Mouse (Mus musculus): ENCODE measurements around the gene Ube2b. TPM values are rescaled to one million over a fixed set of nuclear protein-coding genes. Genes with fewer than 3 reads are reported as not detected.

Gene Ube2b
- total and polyA plus RNA-seq, 2 experiments from 2014 or later = 261 to 404 TPM

DNA sequence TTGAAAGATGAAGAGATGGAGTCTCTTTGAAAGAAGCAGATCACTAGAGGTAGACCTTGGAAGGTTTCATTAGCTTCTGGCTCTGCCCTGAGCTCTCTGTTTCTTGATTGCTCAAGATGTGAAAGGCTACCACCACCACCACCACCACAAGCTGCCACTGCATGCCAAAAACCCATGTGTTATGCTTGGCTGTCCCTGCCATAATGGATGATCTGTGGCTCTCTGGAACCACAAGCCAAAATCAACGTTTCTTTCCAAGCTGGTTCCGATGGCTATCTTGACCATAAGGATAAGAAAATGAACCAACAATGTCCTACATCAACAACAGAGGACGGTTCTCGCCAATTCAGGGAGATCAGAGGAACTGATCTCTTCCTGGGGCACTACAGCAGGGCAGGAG lies 40.5 kb downstream of the Ube2b start:
- ATAC-seq (ENCODE audit: insufficient read depth, low read depth) = no peak
- H3K9ac ChIP-seq (replicated peaks; ENCODE audit: low read depth, low read length) = no peak overlapping the region
- WGBS = 80% methylated on average over 4 of the region's 4 CpGs
- no peak overlapping the region for H3K4me2 ChIP-seq (ENCODE audit: low read depth, low read length)
- DNase-seq (ENCODE audit: low spot score) = no peak
- no peak overlapping the region for H3K27ac ChIP-seq (ENCODE audit: low read depth)
- no peaks in the 10 kb centered on the region for H3K4me1 ChIP-seq (ENCODE audit: control insufficient read depth, insufficient read depth)
- TF ChIP-seq EP300 (IDR thresholded peaks at IDR 0.05; ENCODE audit: low read depth) (no peak), CTCF (IDR thresholded peaks at IDR 0.05; ENCODE audit: low read depth) (no peak)
- no peaks in the 10 kb centered on the region for H3K36me3 ChIP-seq (replicated peaks; ENCODE audit: control insufficient read depth, insufficient read depth, low read length)
- H3K9me3 ChIP-seq (replicated peaks; ENCODE audit: control insufficient read depth, low read length) = no peaks in the 10 kb centered on the region
- no peak overlapping the region for H3K4me3 ChIP-seq (ENCODE audit: low read depth, low read length)
- peaks cover 4% of the 10 kb centered on the region; the same call in 1 of the 2 replicates for H3K27me3 ChIP-seq (ENCODE audit: control insufficient read depth, insufficient read depth, low read length)

- Histone ChIP-seq H3K9ac (replicated peaks; ENCODE audit: low read depth, low read length) (no peak overlapping the region), H3K27ac (ENCODE audit: low read depth) (no peak overlapping the region), H3K9me3 (replicated peaks; ENCODE audit: control insufficient read depth, low read length) (no peaks in the 10 kb centered on the region), H3K4me1 (ENCODE audit: control insufficient read depth, insufficient read depth) (no peaks in the 10 kb centered on the region), H3K4me2 (ENCODE audit: low read depth, low read length) (no peak overlapping the region), H3K36me3 (replicated peaks; ENCODE audit: control insufficient read depth, insufficient read depth, low read length) (no peaks in the 10 kb centered on the region), H3K4me3 (ENCODE audit: low read depth, low read length) (no peak overlapping the region), H3K27me3 (ENCODE audit: control insufficient read depth, insufficient read depth, low read length) (peaks cover 7% of the 10 kb centered on the region; the same call in 1 of the 2 replicates)
- TF ChIP-seq EP300 (IDR thresholded peaks at IDR 0.05; ENCODE audit: low read depth) = no peak
- TF ChIP-seq CTCF (IDR thresholded peaks at IDR 0.05; ENCODE audit: low read depth) = no peak
- DNase-seq (ENCODE audit: low spot score) (no peak), ATAC-seq (ENCODE audit: insufficient read depth, low read depth) (no peak)
- 78% methylated on average over 5 of the region's 5 CpGs for WGBS
These were observed 41.1 kb downstream of the Ube2b start for GRCm38 (mm10) chr11:51959511-51959910.

- Histone ChIP-seq H3K9ac (replicated peaks; ENCODE audit: low read depth, low read length) (no peak overlapping the region), H3K9me3 (replicated peaks; ENCODE audit: control insufficient read depth, low read length) (no peaks in the 10 kb centered on the region), H3K27ac (ENCODE audit: low read depth) (no peak overlapping the region), H3K4me3 (ENCODE audit: low read depth, low read length) (no peak overlapping the region), H3K27me3 (ENCODE audit: control insufficient read depth, insufficient read depth, low read length) (peaks cover 7% of the 10 kb centered on the region; the same call in 1 of the 2 replicates), H3K4me2 (ENCODE audit: low read depth, low read length) (no peak overlapping the region), H3K36me3 (replicated peaks; ENCODE audit: control insufficient read depth, insufficient read depth, low read length) (no peaks in the 10 kb centered on the region), H3K4me1 (ENCODE audit: control insufficient read depth, insufficient read depth) (no peaks in the 10 kb centered on the region)
- WGBS = 83% methylated on average over 4 of the region's 4 CpGs
- DNase-seq (ENCODE audit: low spot score) (no peak), ATAC-seq (ENCODE audit: insufficient read depth, low read depth) (no peak)
- no peak for TF ChIP-seq EP300 (IDR thresholded peaks at IDR 0.05; ENCODE audit: low read depth)
- TF ChIP-seq CTCF (IDR thresholded peaks at IDR 0.05; ENCODE audit: low read depth) = no peak
These were observed 42.8 kb downstream of the Ube2b start for GRCm38 (mm10) chr11:51957760-51958159.

GRCm38 (mm10) chr11:51956112-51956511 lies 44.5 kb downstream of the Ube2b start:
- WGBS = 50% methylated on average over 9 of the region's 9 CpGs
- no peak for DNase-seq (ENCODE audit: low spot score)
- Histone ChIP-seq H3K9ac (replicated peaks; ENCODE audit: low read depth, low read length) (no peak overlapping the region), H3K4me2 (ENCODE audit: low read depth, low read length) (no peak overlapping the region), H3K27ac (ENCODE audit: low read depth) (no peak overlapping the region), H3K27me3 (ENCODE audit: control insufficient read depth, insufficient read depth, low read length) (peaks cover 7% of the 10 kb centered on the region; the same call in 1 of the 2 replicates), H3K36me3 (replicated peaks; ENCODE audit: control insufficient read depth, insufficient read depth, low read length) (no peaks in the 10 kb centered on the region), H3K4me3 (ENCODE audit: low read depth, low read length) (no peak overlapping the region), H3K9me3 (replicated peaks; ENCODE audit: control insufficient read depth, low read length) (no peaks in the 10 kb centered on the region), H3K4me1 (ENCODE audit: control insufficient read depth, insufficient read depth) (no peaks in the 10 kb centered on the region)
- TF ChIP-seq CTCF (IDR thresholded peaks at IDR 0.05; ENCODE audit: low read depth) (no peak), EP300 (IDR thresholded peaks at IDR 0.05; ENCODE audit: low read depth) (no peak)
- no peak for ATAC-seq (ENCODE audit: insufficient read depth, low read depth)

GRCm38 (mm10) chr11:51951861-51952420 lies 48.6 kb downstream of the Ube2b start:
- no peak for TF ChIP-seq EP300 (IDR thresholded peaks at IDR 0.05; ENCODE audit: low read depth)
- no peak for TF ChIP-seq CTCF (IDR thresholded peaks at IDR 0.05; ENCODE audit: low read depth)
- no peak for ATAC-seq (ENCODE audit: insufficient read depth, low read depth)
- DNase-seq (ENCODE audit: low spot score) = no peak
- Histone ChIP-seq H3K36me3 (replicated peaks; ENCODE audit: control insufficient read depth, insufficient read depth, low read length) (no peaks in the 10 kb centered on the region), H3K27me3 (ENCODE audit: control insufficient read depth, insufficient read depth, low read length) (peaks cover 7% of the 10 kb centered on the region; the same call in 1 of the 2 replicates), H3K4me1 (ENCODE audit: control insufficient read depth, insufficient read depth) (no peaks in the 10 kb centered on the region), H3K9ac (replicated peaks; ENCODE audit: low read depth, low read length) (no peak overlapping the region), H3K27ac (ENCODE audit: low read depth) (no peak overlapping the region), H3K9me3 (replicated peaks; ENCODE audit: control insufficient read depth, low read length) (no peaks in the 10 kb centered on the region), H3K4me3 (ENCODE audit: low read depth, low read length) (no peak overlapping the region), H3K4me2 (ENCODE audit: low read depth, low read length) (no peak overlapping the region)
- 51% methylated on average over 5 of the region's 5 CpGs for WGBS

DNA sequence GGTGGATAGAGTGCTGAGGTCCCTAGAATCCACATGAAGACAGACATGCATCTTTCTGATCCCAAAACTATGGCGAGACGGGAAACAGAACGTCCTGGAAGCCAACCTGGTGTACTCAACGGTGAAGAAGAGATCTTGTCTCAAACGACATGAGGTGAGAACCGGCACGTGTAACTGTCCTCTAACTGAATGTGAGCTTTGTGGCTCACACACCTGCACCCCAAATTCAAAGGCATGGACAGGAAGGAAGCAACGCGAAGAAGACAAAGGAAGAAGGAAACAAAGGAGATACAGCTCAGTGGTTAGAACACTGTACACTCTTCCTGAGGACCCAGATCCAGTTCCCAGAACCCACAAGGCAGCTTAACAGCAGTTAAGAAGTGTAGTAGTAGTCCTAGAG lies 50.6 kb downstream of the Ube2b start:
- no peaks in the 10 kb centered on the region for H3K36me3 ChIP-seq (replicated peaks; ENCODE audit: control insufficient read depth, insufficient read depth, low read length)
- H3K4me1 ChIP-seq (ENCODE audit: control insufficient read depth, insufficient read depth) = peaks cover 6% of the 10 kb centered on the region
- no peak overlapping the region for H3K4me2 ChIP-seq (ENCODE audit: low read depth, low read length)
- H3K27ac ChIP-seq (ENCODE audit: low read depth) = peak overlapping the region; percentile 47; the same call in 1 of the 2 replicates
- no peak; the same call in 1 of the 2 replicates for TF ChIP-seq CTCF (IDR thresholded peaks at IDR 0.05; ENCODE audit: low read depth)
- TF ChIP-seq EP300 (IDR thresholded peaks at IDR 0.05; ENCODE audit: low read depth) = no peak
- no peak overlapping the region for H3K4me3 ChIP-seq (ENCODE audit: low read depth, low read length)
- no peak overlapping the region for H3K9ac ChIP-seq (replicated peaks; ENCODE audit: low read depth, low read length)
- no peak for DNase-seq (ENCODE audit: low spot score)
- no peaks in the 10 kb centered on the region for H3K9me3 ChIP-seq (replicated peaks; ENCODE audit: control insufficient read depth, low read length)
- peaks cover 2% of the 10 kb centered on the region; the same call in 1 of the 2 replicates for H3K27me3 ChIP-seq (ENCODE audit: control insufficient read depth, insufficient read depth, low read length)
- 82% methylated on average over 9 of the region's 9 CpGs for WGBS
- no peak for ATAC-seq (ENCODE audit: insufficient read depth, low read depth)
